Comparison of ENCODE assay signal across 26 mouse cellular contexts in the genomic region with DNA sequence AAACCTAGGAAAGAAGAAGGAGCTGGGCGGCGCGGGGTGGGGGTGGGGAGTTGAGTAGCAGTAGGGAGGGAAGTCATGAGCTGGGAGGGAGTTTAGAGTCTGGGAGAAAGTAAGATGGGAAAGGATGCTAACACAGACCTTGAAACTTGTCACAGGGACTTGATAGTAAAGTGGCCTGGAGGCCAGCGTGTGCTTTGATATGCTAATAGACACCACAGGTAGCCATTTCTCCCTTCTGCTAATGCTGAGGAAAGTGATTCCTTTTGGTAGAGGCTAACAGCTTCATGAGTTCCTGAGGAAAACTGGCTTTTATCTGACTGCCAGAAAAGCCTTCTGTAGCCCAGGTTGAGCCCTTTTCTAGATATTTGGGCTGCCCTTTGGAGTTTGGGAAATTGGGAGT.
"Had no signal": no experiment of that assay in that cellular context is flagged by ENCODE, and none has a peak within 500 bp of the region (broad histone marks: within the 10 kb centered on the region; RNA-seq: fewer than 3 reads in every experiment).

No protein-coding gene starts in this region.

- H3K27me3 ChIP-seq: hindbrain, embryonic 12.5 days; intestine, embryonic 15.5 days; kidney, embryonic 15.5 days; limb, embryonic 13.5 days; limb, embryonic 15.5 days; liver, embryonic 13.5 days; liver, embryonic 15.5 days had no signal

- H3K4me1 ChIP-seq: hindbrain, embryonic 10.5 days; hindbrain, embryonic 12.5 days; intestine, embryonic 15.5 days; kidney, embryonic 15.5 days; limb, embryonic 13.5 days; limb, embryonic 15.5 days; liver, embryonic 13.5 days; liver, embryonic 15.5 days had no signal

- H3K9me3 ChIP-seq: hindbrain, embryonic 10.5 days; hindbrain, embryonic 12.5 days; intestine, embryonic 15.5 days; kidney, embryonic 15.5 days; limb, embryonic 13.5 days; limb, embryonic 15.5 days; liver, embryonic 13.5 days; liver, embryonic 15.5 days had no signal

- H3K4me2 ChIP-seq: heart, embryonic 11.5 days; hindbrain, embryonic 12.5 days; hindbrain, embryonic 14.5 days; intestine, embryonic 15.5 days; kidney, embryonic 15.5 days; limb, embryonic 13.5 days; limb, embryonic 15.5 days; liver, embryonic 13.5 days; liver, embryonic 15.5 days had no signal

- DNase-seq: gastrocnemius, postnatal 14 days; gastrocnemius, postnatal 36 days; heart, adult 2 months; heart, postnatal 10 days; heart, postnatal 4 days; kidney, adult 18-20 months; kidney, adult 9 months; kidney, postnatal 14 days; kidney, postnatal 36 days; layer of hippocampus, adult 9-11 months; layer of hippocampus, postnatal 36 days; left cerebral cortex, postnatal 4 days; liver, embryonic 13.5 days had no signal

- H3K27ac ChIP-seq: heart, adult 2 months; hindbrain, embryonic 10.5 days; hindbrain, embryonic 12.5 days; hindbrain, embryonic 14.5 days; intestine, embryonic 15.5 days; kidney, embryonic 15.5 days; kidney, postnatal 0 days; limb, embryonic 13.5 days; limb, embryonic 15.5 days; liver, embryonic 13.5 days; liver, embryonic 15.5 days had no signal

- H3K9ac ChIP-seq: hindbrain, embryonic 12.5 days; hindbrain, embryonic 14.5 days; intestine, embryonic 15.5 days; kidney, embryonic 15.5 days; limb, embryonic 13.5 days; limb, embryonic 15.5 days; liver, embryonic 13.5 days; liver, embryonic 15.5 days had no signal

- ATAC-seq: hindbrain, embryonic 16.5 days; inflammation-experienced regulatory T-cells, adult 6 months; intestine, embryonic 15.5 days; intestine, postnatal 0 days had no signal

- H3K36me3 ChIP-seq: hindbrain, embryonic 10.5 days; hindbrain, embryonic 12.5 days; intestine, embryonic 15.5 days; kidney, embryonic 15.5 days; limb, embryonic 13.5 days; limb, embryonic 15.5 days; liver, embryonic 13.5 days; liver, embryonic 15.5 days had no signal

- H3K4me3 ChIP-seq: heart, adult 2 months; hindbrain, embryonic 10.5 days; hindbrain, embryonic 12.5 days; intestine, embryonic 15.5 days; kidney, embryonic 15.5 days; limb, embryonic 13.5 days; limb, embryonic 15.5 days; liver, embryonic 13.5 days; liver, embryonic 15.5 days had no signal
